Mouse (Mus musculus): Measurements from ENCODE around the gene Gm43302. TPM values are rescaled to one million over a fixed set of nuclear protein-coding genes. Genes with fewer than 3 reads are reported as not detected.
"Not testable (repeated sequence)": the region's sequence is repeated elsewhere in the genome, so short reads cannot be mapped to it uniquely, and the experiment has no call there.

The Gm43302 gene
- not detected for total RNA-seq (2021)

GRCm38 (mm10) chr5:105293226-105294165 lies at the start of gene Gm43302, which contains the start of gene Gbp6:
Gm43302 (minus strand) TSS chr5:105293695.
Gbp6 (minus strand) TSS chr5:105293698.
- DNase-seq, result not testable (repeated sequence)

DNA sequence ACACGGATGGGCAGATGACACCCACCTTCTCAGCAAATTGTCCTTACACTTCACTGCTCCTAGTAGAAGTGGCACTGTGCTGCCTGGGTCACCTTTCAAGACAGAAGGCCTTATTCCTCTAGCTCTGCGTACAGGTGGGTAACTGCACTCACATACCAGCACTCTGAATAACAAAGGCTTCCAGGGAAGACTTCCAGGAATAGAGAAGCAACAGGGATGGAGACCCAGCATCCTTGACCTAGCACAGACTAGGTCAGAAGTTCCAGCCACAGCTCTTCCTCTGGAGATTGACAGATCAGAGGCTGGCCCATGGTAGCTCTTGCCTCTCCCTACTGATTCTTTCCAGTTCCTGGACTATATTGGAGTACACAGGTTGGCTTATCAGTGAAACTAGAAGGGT lies 47.8 kb upstream of the Gm43302 start:
- DNase-seq, result no peak

- no peak for DNase-seq
These were observed 29.0 kb upstream of the Gm43302 start for GRCm38 (mm10) chr5:105322543-105322942.

GRCm38 (mm10) chr5:105310941-105311340 lies 17.4 kb upstream of the Gm43302 start:
- DNase-seq, result no peak

DNA sequence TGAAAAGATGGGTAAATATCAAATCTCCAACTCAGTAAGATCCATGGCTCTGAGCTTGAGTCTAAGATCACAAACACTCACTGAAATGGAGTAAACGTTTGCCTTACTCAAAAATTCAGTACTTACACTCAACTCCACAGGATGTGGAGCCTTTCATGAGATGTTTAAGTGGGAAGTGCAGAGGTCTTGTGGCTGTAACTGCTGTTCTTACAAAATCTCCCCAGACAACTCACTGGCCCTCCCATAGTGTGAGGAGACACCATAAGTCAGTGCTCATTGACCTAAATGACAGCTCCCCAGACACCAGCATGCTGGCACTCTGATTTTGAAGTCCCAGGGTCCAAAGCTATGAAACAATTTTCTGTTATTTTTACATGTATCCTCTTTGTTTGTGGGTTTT lies 15.7 kb upstream of the Gm43302 start:
- DNase-seq, result not testable (repeated sequence)

- DNase-seq, result not testable (repeated sequence)
These were observed 13.5 kb upstream of the Gm43302 start for GRCm38 (mm10) chr5:105306946-105307345.

GRCm38 (mm10) chr5:105306159-105306581 lies 12.7 kb upstream of the Gm43302 start:
- no peak for DNase-seq

DNA sequence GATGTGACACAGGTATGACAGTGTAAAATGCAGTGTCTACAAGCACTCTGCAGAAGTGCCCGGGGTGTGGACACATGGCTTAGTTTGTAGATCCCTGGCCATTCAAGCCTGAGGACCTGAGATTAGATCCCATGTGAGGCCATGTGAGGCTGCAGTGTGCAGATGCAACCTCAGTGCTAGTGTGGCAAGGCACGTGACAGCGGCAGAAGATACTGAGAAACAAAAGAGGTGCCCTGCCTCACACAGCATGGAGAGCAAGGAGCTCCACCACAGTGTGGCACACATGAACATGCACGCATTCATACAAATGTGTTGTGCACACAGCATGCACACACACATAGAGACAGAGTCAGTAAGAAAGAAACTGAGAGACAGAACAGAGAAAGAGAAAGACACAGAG lies 12.2 kb upstream of the Gm43302 start:
- DNase-seq, result not testable (repeated sequence)

- DNase-seq, result no peak
These were observed 8.5 kb upstream of the Gm43302 start for GRCm38 (mm10) chr5:105301963-105302362.

DNA sequence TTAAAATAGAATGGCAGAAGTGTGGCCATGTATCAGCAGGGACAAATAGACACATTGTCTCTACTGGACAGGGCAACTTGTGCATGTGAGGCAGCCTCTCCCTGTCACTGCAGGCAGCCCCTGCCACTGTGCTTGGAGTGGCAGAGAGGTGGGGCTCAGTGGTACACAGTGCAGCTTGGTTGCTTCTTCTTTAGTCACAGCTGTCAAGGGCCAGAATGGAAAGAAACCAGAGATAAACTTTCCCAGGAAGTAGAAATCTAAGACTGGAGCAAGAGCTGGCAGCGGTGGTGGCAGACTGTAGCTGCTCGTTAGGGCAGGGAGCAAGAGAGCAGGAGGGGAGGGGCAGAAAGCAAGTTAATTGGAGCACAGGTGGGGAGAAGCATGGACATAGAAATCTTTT lies 8.0 kb upstream of the Gm43302 start:
- no peak for DNase-seq

DNA sequence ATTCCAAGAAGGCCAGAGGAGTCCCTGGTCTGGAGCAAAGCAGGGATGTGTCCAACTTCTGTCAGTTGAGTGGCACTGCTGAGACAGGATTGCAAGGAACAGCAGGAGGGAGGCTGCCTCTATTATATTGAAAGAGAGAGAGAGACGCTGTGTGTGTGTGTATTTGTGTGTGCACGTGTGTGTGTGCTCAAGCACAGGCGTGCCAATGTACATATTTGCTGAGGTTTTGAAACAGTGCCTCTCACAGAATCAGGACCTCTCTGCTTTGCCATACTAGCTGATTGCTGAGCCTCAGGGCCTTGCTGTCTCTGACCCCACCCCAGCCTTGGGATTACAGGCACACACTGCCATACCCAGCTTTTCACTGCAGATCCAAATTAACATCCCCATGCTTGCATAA lies 2.3 kb upstream of the Gm43302 start:
- DNase-seq, result no peak

DNA sequence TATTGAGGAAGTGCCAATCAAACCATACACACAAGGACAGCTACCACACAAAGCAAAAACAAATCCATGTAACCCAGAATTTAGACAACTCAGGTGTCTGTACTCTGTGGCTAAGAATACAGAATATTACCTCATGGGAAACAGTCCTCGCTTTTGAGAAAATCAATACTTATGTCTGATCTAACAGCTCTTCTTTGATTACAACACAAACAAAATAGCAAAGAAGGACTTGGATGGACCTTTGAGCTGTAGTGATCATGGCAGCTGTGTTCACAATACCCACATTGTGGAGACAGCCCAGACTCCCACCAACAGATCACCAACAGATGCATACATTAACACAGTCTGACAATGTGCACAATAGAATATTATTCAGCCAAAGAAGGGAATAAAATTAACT lies 1.0 kb downstream of the Gm43302 start:
- DNase-seq, result no peak

GRCm38 (mm10) chr5:105290921-105291320 lies 2.6 kb downstream of the Gm43302 start:
- not testable (repeated sequence) for DNase-seq

- not testable (repeated sequence) for DNase-seq
These were observed 32.8 kb downstream of the Gm43302 start for GRCm38 (mm10) chr5:105260673-105261072.

DNA sequence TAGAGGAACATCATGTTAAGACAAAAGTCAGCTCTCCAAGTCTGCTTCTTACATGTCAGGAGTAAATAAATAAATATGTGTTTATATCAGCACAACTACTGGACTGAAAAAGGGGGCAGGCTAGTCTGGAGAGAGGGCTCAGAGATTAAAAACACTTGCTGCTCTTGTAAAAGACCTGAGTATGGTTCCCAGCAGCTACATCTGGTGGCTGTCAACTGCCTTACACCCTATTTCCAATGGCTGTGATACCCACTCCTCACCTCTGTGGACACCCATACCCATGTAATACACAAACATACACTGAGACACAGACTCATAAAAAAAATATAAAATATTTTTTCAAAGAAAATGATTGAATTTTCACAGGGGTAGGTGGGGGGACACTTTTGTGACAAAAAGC lies 41.0 kb downstream of the Gm43302 start:
- DNase-seq, result no peak

DNA sequence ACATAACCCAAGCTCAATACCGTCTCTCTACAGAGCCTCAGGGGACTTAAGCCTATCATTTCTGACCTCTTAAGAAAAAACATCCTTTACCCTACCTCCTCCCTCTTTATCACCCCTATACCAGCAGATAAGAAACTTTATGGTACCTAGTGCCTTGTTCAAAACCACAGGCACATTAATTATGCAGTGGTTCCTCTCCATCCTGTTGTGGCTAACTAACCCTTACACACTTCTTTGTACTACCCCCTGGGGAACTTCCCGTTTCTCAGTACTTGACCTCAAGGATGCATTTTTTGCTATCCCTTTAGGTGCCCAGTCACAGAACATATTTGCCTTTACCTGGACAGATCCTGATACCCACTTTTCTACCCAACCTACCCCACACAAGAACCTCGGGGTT lies 48.8 kb downstream of the Gm43302 start:
- not testable (repeated sequence) for DNase-seq

DNA sequence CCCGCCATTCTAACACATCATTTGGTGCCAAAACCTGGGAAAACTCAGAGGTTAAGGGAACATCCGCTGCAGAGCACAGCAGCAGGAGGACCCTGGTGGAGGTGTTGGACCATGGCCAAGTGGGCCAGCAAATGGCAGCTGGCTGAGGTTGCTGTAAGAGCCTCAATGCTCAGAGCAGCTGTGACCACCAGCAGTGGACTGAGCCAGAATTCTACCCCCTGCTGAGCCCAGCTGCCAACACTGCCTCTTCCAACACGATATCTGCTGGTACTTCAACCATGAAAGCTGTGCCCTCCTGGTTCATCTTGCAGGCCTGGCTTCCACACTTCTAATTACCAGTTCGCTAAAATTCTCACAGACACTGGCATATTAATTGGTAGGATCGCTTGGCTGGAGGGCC lies 52.5 kb downstream of the Gm43302 start:
- not testable (repeated sequence) for DNase-seq

- not testable (repeated sequence) for DNase-seq
These were observed 53.9 kb downstream of the Gm43302 start, which contains the start of gene Gbp10 for GRCm38 (mm10) chr5:105239483-105240047. Gbp10 (minus strand) TSS chr5:105239533.

DNA sequence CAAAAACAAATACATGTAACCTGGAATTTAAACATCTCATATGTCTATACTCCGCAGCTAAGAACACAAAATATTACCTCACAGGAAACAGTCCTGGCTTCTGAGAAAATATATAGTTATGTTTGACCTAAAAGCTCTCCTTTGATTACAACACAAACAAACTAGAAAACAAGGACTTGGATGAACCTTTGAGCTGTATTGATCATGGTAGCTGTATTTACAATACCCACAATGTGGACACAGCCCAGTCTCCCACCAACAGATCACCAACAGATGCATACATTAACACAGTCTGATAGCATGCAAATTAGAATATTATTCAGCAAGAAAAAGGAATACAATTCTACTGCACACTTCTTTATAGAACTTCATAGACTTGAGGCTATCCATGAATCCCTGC lies 55.1 kb downstream of the Gm43302 start:
- DNase-seq, result not testable (repeated sequence)

- DNase-seq, result not testable (repeated sequence)
These were observed 57.5 kb downstream of the Gm43302 start for GRCm38 (mm10) chr5:105236040-105236439.

- DNase-seq, result not testable (repeated sequence)
These were observed 84.5 kb downstream of the Gm43302 start for GRCm38 (mm10) chr5:105208957-105209356.

DNA sequence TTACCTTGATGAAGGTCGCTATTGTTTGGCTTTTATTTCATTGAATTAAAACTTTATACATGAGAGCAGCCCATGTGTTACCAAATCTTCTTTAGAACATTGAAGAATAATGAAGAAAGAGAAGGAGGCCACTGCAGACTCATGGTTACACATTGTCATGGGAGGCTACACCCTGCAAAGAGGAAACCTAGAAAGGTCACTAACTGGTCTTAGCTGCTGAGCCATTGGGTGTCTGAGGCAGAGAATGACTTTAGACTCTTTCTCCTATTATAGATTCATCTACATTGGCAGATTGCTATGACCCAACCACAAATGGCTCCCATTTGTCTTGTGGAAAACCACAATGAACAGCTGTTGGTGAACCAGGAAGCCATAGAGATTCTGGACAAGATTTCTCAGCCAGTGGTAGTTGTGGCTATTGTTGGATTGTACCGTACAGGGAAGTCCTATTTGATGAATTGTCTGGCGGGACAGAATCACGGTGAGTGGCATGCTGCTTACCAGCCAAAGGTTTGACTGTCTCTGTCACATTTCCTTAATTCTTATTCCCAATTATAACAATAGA lies 92.6 kb downstream of the Gm43302 start:
- not testable (repeated sequence) for DNase-seq

- not testable (repeated sequence) for DNase-seq
These were observed 94.3 kb downstream of the Gm43302 start for GRCm38 (mm10) chr5:105199149-105199548.
